Mouse (Mus musculus) heart, adult 2 months (tissue): ENCODE data around the gene Gm44790. TPM values are rescaled to one million over a fixed set of nuclear protein-coding genes. Genes with fewer than 3 reads are reported as not detected.
A peak's percentile ranks its signal among the peaks of the same experiment; 100 is the strongest.
"Not testable (repeated sequence)": the region's sequence is repeated elsewhere in the genome, so short reads cannot be mapped to it uniquely, and the experiment has no call there.

ENCODE experiments used
- DNase-seq, 2 experiments: peaks; one replicate each; pipeline ENCODE4 v3.0.0; 2021
- H3K27ac ChIP-seq: fragments of 200-600 bp; 2 replicates; pipeline ENCODE4 v1.8.1; 2022
- H3K27me3 ChIP-seq: fragments of 200-500 bp; 2 replicates; pipeline ENCODE4 v1.6.1; 2012; ENCODE audit warnings: mild to moderate bottlenecking, low read length, inconsistent platforms, mixed read lengths; ENCODE audit not compliant: control insufficient read depth, insufficient read depth
- H3K36me3 ChIP-seq: fragments of 200-500 bp; 2 replicates; pipeline ENCODE4 v1.6.1; 2012; ENCODE audit warnings: low read length, inconsistent platforms; ENCODE audit not compliant: control insufficient read depth, insufficient read depth
- H3K4me1 ChIP-seq: fragments of 200-500 bp; 2 replicates; pipeline ENCODE4 v1.6.1; 2011; ENCODE audit warnings: low read length; ENCODE audit not compliant: control insufficient read depth, insufficient read depth
- H3K4me3 ChIP-seq: fragments of 200-600 bp; 2 replicates; pipeline ENCODE4 v1.8.1; 2022
- H3K79me2 ChIP-seq: fragments of 200-500 bp; replicated peaks from 2 replicates; pipeline ENCODE4 v1.6.1; 2012; ENCODE audit warnings: mild to moderate bottlenecking, inconsistent platforms, low read length, moderate library complexity, mixed read lengths; ENCODE audit not compliant: control insufficient read depth, insufficient read depth
- H3K9ac ChIP-seq: fragments of 200-500 bp; 2 replicates; pipeline ENCODE4 v1.6.1; 2012; ENCODE audit warnings: low read depth, mild to moderate bottlenecking, control low read depth, inconsistent platforms, low read length, mixed read lengths
- CTCF ChIP-seq: fragments of 200-600 bp; IDR thresholded peaks from 2 replicates; pipeline ENCODE4 v1.8.1; 2022; ENCODE audit warnings: antibody characterized with exemption, mild to moderate bottlenecking, moderate library complexity
- EP300 ChIP-seq: fragments of 200-500 bp; IDR thresholded peaks from 2 replicates; pipeline ENCODE4 v1.6.1; 2011; ENCODE audit warnings: low read depth, low read length, control low read depth; ENCODE audit not compliant: insufficient read depth
- POLR2A ChIP-seq: fragments of 200-500 bp; IDR thresholded peaks from 2 replicates; pipeline ENCODE4 v1.6.1; 2011; ENCODE audit warnings: mild to moderate bottlenecking, low read depth, low read length, control low read depth; ENCODE audit not compliant: insufficient read depth
- WGBS: fragments of 180-500 bp; shearing (Covaris S2); methylation state at CpG from one replicate; pipeline ENCODE4 v1.1.7; 2018; 5-methylcytosine and 5-hydroxymethylcytosine counted together
- intact Hi-C: fragments of 180-260 bp; cut with DNase I; formaldehyde crosslinking; loops from one replicate; pipeline ENCODE4 v1.15.1; 2025
- polyA plus RNA-seq: library from polyadenylated mRNA; depleted of rRNA; stranded (reverse); fragments of >200 nt; gene quantifications from 2 replicates; pipeline ENCODE4 v1.2.3, GENCODE M21; 2012
- total RNA-seq, 2 experiments: library from RNA; stranded (reverse); gene quantifications; 2 replicates each; pipeline ENCODE4 v1.2.3; 2021

Gm44790 gene
- total and polyA plus RNA-seq, 3 experiments, result not detected

- no peaks in the 10 kb centered on the region for H3K27me3 ChIP-seq
- no peak overlapping the region; the same call in 1 of the 2 replicates for H3K27ac ChIP-seq
- no peak for DNase-seq
- peaks cover 19% of the 10 kb centered on the region for H3K4me1 ChIP-seq
- H3K9ac ChIP-seq, result no peak overlapping the region
- 52% methylated on average over 7 of the region's 7 CpGs for WGBS
- no peak overlapping the region for H3K4me3 ChIP-seq
- H3K36me3 ChIP-seq, result peaks cover under 1% of the 10 kb centered on the region; the same call in 1 of the 2 replicates
- H3K79me2 ChIP-seq, result no peaks in the 10 kb centered on the region
- TF ChIP-seq EP300, result no peak
- TF ChIP-seq CTCF, result no peak
- TF ChIP-seq POLR2A, result no peak
- intact Hi-C loops, result no loop called here
Observed at GRCm38 (mm10) chr6:86485943-86486640, 59.6 kb downstream of the Gm44790 start.

GRCm38 (mm10) chr6:86487358-86488148 lies 61.1 kb downstream of the Gm44790 start:
- Histone ChIP-seq H3K27me3 (no peaks in the 10 kb centered on the region), H3K9ac (peak overlapping the region; percentile 78), H3K79me2 (no peaks in the 10 kb centered on the region), H3K4me1 (peaks cover 16% of the 10 kb centered on the region), H3K36me3 (no peaks in the 10 kb centered on the region), H3K27ac (peak overlapping the region; percentile 98), H3K4me3 (peak overlapping the region; percentile 48)
- DNase-seq, result peak; percentile 87 to 89
- TF ChIP-seq EP300 (peak; percentile 40; the same call in 1 of the 2 replicates), POLR2A (peak; percentile 99), CTCF (peak; percentile 38)
- intact Hi-C loops, result no loop called here
- 3% methylated on average over 24 of the region's 24 CpGs for WGBS

GRCm38 (mm10) chr6:86488149-86488485 lies 61.7 kb downstream of the Gm44790 start:
- H3K27ac ChIP-seq, result peak overlapping the region; percentile 98
- peaks cover 16% of the 10 kb centered on the region for H3K4me1 ChIP-seq
- peak; percentile 63 to 70 for DNase-seq
- peak overlapping the region; percentile 48; the same call in 1 of the 2 replicates for H3K4me3 ChIP-seq
- H3K79me2 ChIP-seq, result no peaks in the 10 kb centered on the region
- H3K36me3 ChIP-seq, result no peaks in the 10 kb centered on the region
- 4% methylated on average over 3 of the region's 3 CpGs for WGBS
- H3K9ac ChIP-seq, result peak overlapping the region; percentile 78
- H3K27me3 ChIP-seq, result no peaks in the 10 kb centered on the region
- TF ChIP-seq EP300, result peak; percentile 60; the same call in 1 of the 2 replicates
- peak; percentile 45; the same call in 1 of the 2 replicates for TF ChIP-seq POLR2A
- no peak for TF ChIP-seq CTCF
- intact Hi-C loops, result no loop called here

- Histone ChIP-seq H3K9ac (no peak overlapping the region), H3K79me2 (no peaks in the 10 kb centered on the region), H3K27me3 (no peaks in the 10 kb centered on the region), H3K36me3 (no peaks in the 10 kb centered on the region), H3K27ac (no peak overlapping the region), H3K4me1 (peaks cover 20% of the 10 kb centered on the region), H3K4me3 (no peak overlapping the region)
- WGBS, result 95% methylated on average over 2 of the region's 2 CpGs
- intact Hi-C loops, result no loop called here
- no peak for TF ChIP-seq POLR2A
- no peak for TF ChIP-seq CTCF
- TF ChIP-seq EP300, result no peak
- DNase-seq, result no peak
Observed at GRCm38 (mm10) chr6:86489945-86490344, 63.5 kb downstream of the Gm44790 start.

- intact Hi-C loops, H3K27me3 ChIP-seq, H3K36me3 ChIP-seq, DNase-seq, H3K79me2 ChIP-seq, H3K9ac ChIP-seq, H3K27ac ChIP-seq, H3K4me3 ChIP-seq: not testable (repeated sequence)
- 88% methylated on average over 8 of the region's 8 CpGs for WGBS
- peaks cover 20% of the 10 kb centered on the region for H3K4me1 ChIP-seq
Observed at GRCm38 (mm10) chr6:86490413-86490812, 64.0 kb downstream of the Gm44790 start.
